In genomic region chr10:117760831-117761335, GRCm38 (mm10) we compare ENCODE assay signal across 16 mouse cellular contexts.
"Had no signal": no experiment of that assay in that cellular context is flagged by ENCODE, and none has a peak within 500 bp of the region (broad histone marks: within the 10 kb centered on the region; RNA-seq: fewer than 3 reads in every experiment).

No protein-coding gene starts in this region.

- H3K4me1 ChIP-seq: neural tube, embryonic 13.5 days; neural tube, embryonic 15.5 days; stomach, embryonic 15.5 days had no signal

- DNase-seq: retina, postnatal 1 day; right cerebral cortex, adult 18-20 months; right cerebral cortex, postnatal 14 days; right cerebral cortex, postnatal 25 days; right cerebral cortex, postnatal 4 days; spleen, adult 18-20 months; thymus, adult 18-20 months; thymus, adult 2 months; thymus, postnatal 14 days; thymus, postnatal 25 days; thymus, postnatal 36 days; thymus, postnatal 4 days had no signal

- H3K27ac ChIP-seq: neural tube, embryonic 13.5 days; neural tube, embryonic 15.5 days; stomach, embryonic 15.5 days; stomach, postnatal 0 days had no signal

- H3K4me3 ChIP-seq: neural tube, embryonic 13.5 days; neural tube, embryonic 15.5 days; stomach, embryonic 15.5 days had no signal

- H3K27me3 ChIP-seq: neural tube, embryonic 13.5 days; neural tube, embryonic 15.5 days; stomach, embryonic 15.5 days had no signal

- H3K4me2 ChIP-seq: neural tube, embryonic 13.5 days; neural tube, embryonic 15.5 days; stomach, embryonic 15.5 days had no signal

- H3K9ac ChIP-seq: neural tube, embryonic 13.5 days; neural tube, embryonic 15.5 days; stomach, embryonic 15.5 days had no signal

- H3K9me3 ChIP-seq: neural tube, embryonic 13.5 days; neural tube, embryonic 15.5 days; stomach, embryonic 15.5 days had no signal
